Mouse (Mus musculus): ENCODE results near the gene Zfp526.

- TF ChIP-seq ZMIZ1 (IDR thresholded peaks at IDR 0.05; ENCODE audit: low read depth, low read length) (no peak), E2F4 (IDR thresholded peaks at IDR 0.05; ENCODE audit: insufficient replicate concordance, low read depth, low read length) (no peak), GABPA (IDR thresholded peaks at IDR 0.05; ENCODE audit: insufficient replicate concordance, low read depth, low read length) (no peak), PAX5 (IDR thresholded peaks at IDR 0.05; ENCODE audit: low read length) (no peak), POLR2AphosphoS2 (IDR thresholded peaks at IDR 0.05; ENCODE audit: low read depth, low read length) (no peak), ELF1 (IDR thresholded peaks at IDR 0.05; ENCODE audit: low read depth, low read length) (no peak), TCF12 (IDR thresholded peaks at IDR 0.05; ENCODE audit: low read depth, low read length) (no peak), ZNF384 (IDR thresholded peaks at IDR 0.05; ENCODE audit: low read depth, low read length) (no peak), EP300 (IDR thresholded peaks at IDR 0.05; ENCODE audit: low read length) (no peak), CTCF (conservative IDR thresholded peaks at IDR 0.05 in 1 of 2, IDR thresholded peaks at IDR 0.05 in 1 of 2; ENCODE audit: low read depth in 2 of 2, low read length in 2 of 2) (no peak), MAX (IDR thresholded peaks at IDR 0.05; ENCODE audit: low read length) (no peak), POLR2A (IDR thresholded peaks at IDR 0.05; ENCODE audit: low read depth, low read length) (no peak), RAD21 (IDR thresholded peaks at IDR 0.05; ENCODE audit: low read depth, low read length) (no peak), ZKSCAN1 (IDR thresholded peaks at IDR 0.05; ENCODE audit: borderline replicate concordance, low read depth, low read length) (no peak)
These were observed 22.1 kb downstream of the Zfp526 start for GRCm38 (mm10) chr7:25243361-25243760.
